Mouse (Mus musculus): ENCODE measurements around the gene Bud13.

GRCm38 (mm10) chr9:46316388-46316787 lies 33.6 kb downstream of the Bud13 start:
- TF ChIP-seq CTCF (conservative IDR thresholded peaks at IDR 0.05; ENCODE audit: insufficient read depth, insufficient read length, low read depth, low read length) (no peak), POLR2A (IDR thresholded peaks at IDR 0.05; ENCODE audit: low read depth, low read length) (no peak)

Measured in kidney, adult 2 months (tissue).